Mouse (Mus musculus): ENCODE results near the gene D1Pas1.

The D1Pas1 gene

GRCm38 (mm10) chr1:186986506-186986905, 19.3 kb downstream of the D1Pas1 start:
- no peak for DNase-seq (ENCODE audit: low spot score)

DNA sequence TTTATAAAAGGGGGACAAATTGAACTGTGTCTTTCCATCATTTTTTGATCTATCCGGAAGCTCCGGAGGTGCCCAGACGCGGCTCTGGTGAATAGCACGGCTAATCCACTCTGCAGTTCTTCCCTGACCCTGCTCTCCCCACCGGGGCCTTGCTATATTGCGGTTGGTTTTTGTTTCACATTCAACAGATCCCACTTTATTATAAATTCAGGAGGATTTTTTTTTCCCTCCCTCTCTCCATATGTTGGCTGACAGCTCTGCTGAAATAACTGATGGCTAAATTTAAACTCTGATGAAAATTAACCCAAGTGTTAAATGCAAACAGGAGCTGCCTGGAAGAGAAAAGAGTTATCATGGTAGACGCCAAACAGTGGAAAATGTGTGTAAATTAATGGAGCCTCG, 21.1 kb downstream of the D1Pas1 start:
- no peak for DNase-seq (ENCODE audit: low spot score)

DNA sequence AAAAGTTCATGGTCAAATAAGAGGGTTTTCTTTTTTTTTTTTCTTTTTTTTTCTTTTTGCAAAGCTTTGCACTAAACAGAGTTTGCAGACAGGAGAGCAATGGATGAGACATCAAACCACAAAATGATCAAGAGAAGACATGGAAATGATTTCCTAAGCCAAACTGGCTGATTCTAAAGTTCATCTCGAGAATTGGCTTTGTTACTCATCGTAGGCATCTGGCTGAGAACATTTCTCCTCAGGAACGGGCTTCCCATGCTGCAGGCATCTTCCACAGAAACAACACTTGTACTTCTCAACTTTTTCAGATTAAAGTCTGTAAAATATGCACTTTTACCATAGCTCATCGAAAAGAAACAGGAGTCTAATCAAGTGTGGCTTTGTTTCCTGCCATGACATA, 21.6 kb downstream of the D1Pas1 start:
- DNase-seq (ENCODE audit: low spot score): no peak

- DNase-seq (ENCODE audit: low spot score): no peak
Measured at GRCm38 (mm10) chr1:186991473-186991872, 24.3 kb downstream of the D1Pas1 start.

GRCm38 (mm10) chr1:186992113-186992512, 24.9 kb downstream of the D1Pas1 start:
- no peak for DNase-seq (ENCODE audit: low spot score)

DNA sequence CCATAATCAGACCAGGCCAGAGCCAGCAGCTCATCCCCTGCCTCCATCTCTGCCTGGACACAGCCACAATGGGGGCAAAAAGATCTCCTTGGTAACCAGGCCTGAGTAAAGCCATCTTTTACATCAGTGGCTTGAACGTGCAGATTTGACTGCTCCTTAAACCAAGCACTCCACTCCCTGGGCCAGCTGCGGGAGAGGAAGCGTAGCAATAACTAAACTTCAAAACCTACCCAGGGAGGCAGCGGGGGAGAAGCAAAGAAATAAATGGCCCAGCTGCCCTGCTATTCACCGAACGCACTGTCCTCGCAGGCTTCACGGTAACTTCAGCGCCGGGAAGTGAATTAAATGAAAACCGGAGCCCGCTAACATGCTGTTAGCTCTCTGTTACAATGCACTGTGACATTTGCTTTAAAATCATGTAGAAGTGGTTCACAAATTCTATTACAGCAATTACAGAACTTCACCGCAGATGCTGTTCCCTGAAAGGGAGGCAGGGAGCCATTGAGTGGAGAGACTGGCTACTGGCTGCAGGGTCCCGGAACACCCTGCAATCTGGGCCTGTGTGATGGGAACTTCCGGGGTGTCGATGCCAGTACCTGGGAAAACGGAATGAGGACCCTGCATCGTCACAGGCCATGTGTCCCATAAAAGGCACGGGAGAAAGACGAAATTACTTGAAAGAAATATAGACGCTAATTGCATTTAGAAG, 30.5 kb downstream of the D1Pas1 start:
- DNase-seq (ENCODE audit: low spot score): no peak

GRCm38 (mm10) chr1:187003441-187003861, 36.2 kb downstream of the D1Pas1 start:
- DNase-seq (ENCODE audit: low spot score): no peak

GRCm38 (mm10) chr1:187004306-187004705, 37.1 kb downstream of the D1Pas1 start:
- DNase-seq (ENCODE audit: low spot score): no peak

GRCm38 (mm10) chr1:187006227-187006925, 39.2 kb downstream of the D1Pas1 start:
- DNase-seq (ENCODE audit: low spot score): no peak

DNA sequence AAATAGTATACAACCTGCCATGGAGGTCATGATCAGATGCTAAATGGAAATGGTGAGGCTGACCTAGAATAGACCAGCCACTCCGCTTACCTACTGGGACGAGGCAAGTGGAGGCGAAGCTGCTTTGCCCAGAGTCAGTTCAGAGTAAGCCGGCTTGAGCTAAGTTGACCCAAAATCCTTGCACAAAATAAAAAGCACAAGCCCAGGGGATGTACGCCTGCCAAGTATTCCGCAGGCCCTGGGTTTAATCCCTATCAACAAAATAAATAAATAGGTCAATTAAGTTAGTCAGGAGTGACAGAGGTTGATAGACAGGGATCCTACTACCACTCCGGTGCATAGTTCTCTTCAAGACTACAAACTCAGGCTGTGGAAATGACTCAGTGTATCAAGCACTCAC, 41.0 kb downstream of the D1Pas1 start:
- no peak for DNase-seq (ENCODE audit: low spot score)

GRCm38 (mm10) chr1:187010071-187010470, 42.9 kb downstream of the D1Pas1 start:
- no peak for DNase-seq (ENCODE audit: low spot score)

- no peak for DNase-seq (ENCODE audit: low spot score)
Measured at GRCm38 (mm10) chr1:187011601-187012000, 44.4 kb downstream of the D1Pas1 start.

DNA sequence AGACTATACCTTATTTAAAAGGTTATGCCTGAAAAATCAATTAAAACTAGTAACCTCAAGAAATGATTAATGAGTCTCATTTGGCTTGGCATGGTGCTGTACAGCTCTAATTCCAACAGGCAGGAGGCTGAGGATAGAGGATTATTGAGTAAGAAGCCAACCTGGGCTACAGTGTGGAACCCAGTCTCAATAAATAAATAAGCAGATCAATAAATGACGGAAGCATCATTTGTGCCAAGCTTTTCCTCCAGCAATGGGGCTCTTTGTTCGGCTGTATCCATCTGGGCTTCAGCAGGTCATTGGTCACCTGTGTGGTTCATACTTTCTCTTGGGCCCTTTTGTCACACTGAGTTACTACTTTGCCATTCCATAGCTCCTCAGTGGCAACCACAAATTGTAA, 46.9 kb downstream of the D1Pas1 start:
- no peak for DNase-seq (ENCODE audit: low spot score)

GRCm38 (mm10) chr1:187015673-187016072, 48.5 kb downstream of the D1Pas1 start:
- DNase-seq (ENCODE audit: low spot score): no peak

DNA sequence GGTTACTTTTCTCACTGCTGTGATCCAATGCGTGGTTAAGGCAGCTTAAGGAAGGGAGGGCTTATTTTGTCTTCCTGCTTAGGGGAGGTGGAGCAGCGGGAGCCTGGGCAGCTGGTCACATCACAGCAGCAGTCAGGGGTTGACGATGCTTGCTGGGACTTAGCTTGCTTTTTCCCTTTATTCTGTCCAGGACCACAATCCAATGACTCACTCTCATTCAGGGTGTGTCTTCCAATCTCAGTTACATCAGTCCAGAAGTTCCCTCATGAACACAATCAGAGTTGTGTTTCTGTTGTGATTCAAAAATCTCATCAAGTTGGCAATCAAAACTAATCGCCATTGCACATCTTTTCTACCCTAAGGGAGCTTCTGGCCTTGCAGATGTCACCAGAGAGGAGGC, 48.9 kb downstream of the D1Pas1 start:
- DNase-seq (ENCODE audit: low spot score): no peak

DNA sequence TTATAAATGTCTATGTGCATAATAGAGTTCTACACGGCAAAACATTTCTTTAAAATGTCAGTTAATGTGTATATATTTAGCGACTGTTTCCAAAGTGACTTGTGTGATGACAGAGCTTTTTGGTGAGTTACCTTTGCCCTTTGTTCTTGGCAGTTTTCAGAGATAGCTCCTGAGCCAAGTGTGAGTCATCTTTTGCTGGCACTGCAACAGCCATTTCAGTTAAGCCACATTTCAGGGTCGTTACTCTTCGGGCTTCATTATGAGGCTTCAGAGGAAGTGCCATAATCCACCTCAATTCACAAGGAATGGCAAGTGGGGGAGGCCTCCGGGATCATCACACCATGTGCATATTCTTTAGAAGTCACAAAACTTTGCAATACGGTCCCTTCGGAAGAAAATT, 52.8 kb downstream of the D1Pas1 start:
- no peak for DNase-seq (ENCODE audit: low spot score)

All from spleen, adult 12 weeks (tissue).